In the genomic region with DNA sequence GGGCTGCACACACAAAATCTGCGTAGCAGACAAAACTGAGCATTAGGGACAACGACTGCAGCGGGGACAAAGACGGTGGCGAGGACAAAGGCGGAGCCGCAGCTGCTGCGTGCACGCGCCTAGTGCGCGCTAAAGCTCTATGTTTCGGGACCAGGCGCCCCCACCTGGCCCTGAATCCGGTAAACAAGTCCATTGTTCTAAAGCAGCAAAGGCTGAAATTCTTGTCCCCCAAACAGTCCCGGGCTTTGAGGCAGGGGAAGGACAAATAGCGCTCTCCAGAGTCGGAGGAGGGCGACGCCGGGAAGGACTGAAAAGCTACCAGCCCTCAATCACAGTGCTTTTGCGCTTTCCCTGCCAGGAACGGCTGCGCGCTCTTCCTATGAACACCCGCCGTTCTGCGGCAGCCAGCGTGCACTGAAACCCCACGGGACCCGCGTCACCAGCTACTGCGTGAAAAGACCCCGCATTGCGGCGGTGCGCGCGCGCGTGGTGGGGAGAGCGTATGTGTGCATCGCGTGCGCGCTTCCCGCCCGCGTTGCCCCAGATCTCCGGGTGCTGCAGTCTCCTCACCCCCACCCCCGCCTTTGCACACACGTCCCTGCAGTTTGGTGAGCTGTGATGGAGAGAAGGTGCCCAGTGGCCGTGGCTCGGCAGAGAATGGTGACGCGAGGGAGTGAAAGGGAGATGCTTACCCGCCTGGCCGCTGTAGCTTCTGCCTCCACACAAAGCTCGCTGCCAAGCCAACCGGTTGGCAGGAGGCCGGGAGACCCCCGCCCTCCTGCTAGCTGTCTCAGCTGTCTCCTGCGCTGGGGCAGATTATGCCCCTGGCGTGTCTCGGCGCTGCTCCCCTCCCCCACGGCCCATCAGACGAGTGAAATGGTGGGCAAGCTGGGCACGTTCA, we compare ENCODE assay signal across 9 mouse cellular contexts. TPM values are rescaled to one million over a fixed set of nuclear protein-coding genes. Genes with fewer than 3 reads are reported as not detected.
DNase-seq lines count a peak whose midpoint lies in the region; ATAC-seq lines count a peak whose summit lies in the region.
"Had no signal": no experiment of that assay in that cellular context is flagged by ENCODE, and none has a peak within 500 bp of the region (broad histone marks: within the 10 kb centered on the region; RNA-seq: fewer than 3 reads in every experiment).

No protein-coding gene starts in this region.

- no peaks in the 10 kb centered on the region for H3K9me3 ChIP-seq in forebrain, embryonic 12.5 days
- no peaks in the 10 kb centered on the region for H3K9me3 ChIP-seq in hindbrain, embryonic 13.5 days
- H3K9me3 ChIP-seq in midbrain, embryonic 12.5 days, result no peaks in the 10 kb centered on the region

- H3K27me3 ChIP-seq in forebrain, embryonic 12.5 days, result peaks cover 5% of the 10 kb centered on the region; the same call in 1 of the 2 replicates
- H3K27me3 ChIP-seq in hindbrain, embryonic 13.5 days, result no peaks in the 10 kb centered on the region
- peaks cover 24% of the 10 kb centered on the region for H3K27me3 ChIP-seq in midbrain, embryonic 12.5 days

- under 1% methylated on average over 69 of the region's 69 CpGs for WGBS in forebrain, embryonic 12.5 days
- under 1% methylated on average over 69 of the region's 69 CpGs for WGBS in hindbrain, embryonic 13.5 days
- 1% methylated on average over 69 of the region's 69 CpGs for WGBS in midbrain, embryonic 12.5 days

- intact Hi-C loops in gastrocnemius, postnatal 36 days (cut with DNase I), result no loop called here

- peak; percentile 83 for ATAC-seq in forebrain, embryonic 12.5 days (ENCODE audit: low FRiP score)
- ATAC-seq in hindbrain, embryonic 13.5 days (ENCODE audit: low FRiP score), result peak; percentile 84
- peak; percentile 72 for ATAC-seq in midbrain, embryonic 12.5 days (ENCODE audit: low FRiP score, low read depth)

- H3K4me2 ChIP-seq in forebrain, embryonic 12.5 days, result peak overlapping the region; percentile 70
- peak overlapping the region; percentile 69 for H3K4me2 ChIP-seq in hindbrain, embryonic 13.5 days
- H3K4me2 ChIP-seq in midbrain, embryonic 12.5 days (replicated peaks), result peak overlapping the region; percentile 71

- no peak overlapping the region for H3K27ac ChIP-seq in brown adipose tissue, adult 24 weeks (replicated peaks; ENCODE audit: low read depth, low read length)
- H3K27ac ChIP-seq in forebrain, embryonic 12.5 days, result peak overlapping the region; percentile 100
- peak overlapping the region; percentile 100 for H3K27ac ChIP-seq in hindbrain, embryonic 13.5 days
- peak overlapping the region; percentile 100 for H3K27ac ChIP-seq in midbrain, embryonic 12.5 days (replicated peaks)

- peaks cover 19% of the 10 kb centered on the region for H3K36me3 ChIP-seq in forebrain, embryonic 12.5 days (replicated peaks)
- H3K36me3 ChIP-seq in hindbrain, embryonic 13.5 days, result peaks cover 4% of the 10 kb centered on the region; the same call in 1 of the 2 replicates
- peaks cover 25% of the 10 kb centered on the region for H3K36me3 ChIP-seq in midbrain, embryonic 12.5 days

- DNase-seq in ES-CJ7 (ENCODE audit: low read depth, low spot score), result peak; percentile 70
- DNase-seq in left cerebral cortex, adult 9 months (ENCODE audit: low spot score in 2 of 2), result peak; percentile 69 to 85
- DNase-seq in telencephalon, adult 2 months (ENCODE audit: low read depth, low spot score), result peak; percentile 87
- DNase-seq in gastrocnemius, postnatal 36 days, result no peak

- H3K4me3 ChIP-seq in brown adipose tissue, adult 24 weeks (ENCODE audit: insufficient read depth, low read depth, low read length), result peak overlapping the region; percentile 40
- peak overlapping the region; percentile 60 for H3K4me3 ChIP-seq in forebrain, embryonic 12.5 days (replicated peaks)
- peak overlapping the region; percentile 47 for H3K4me3 ChIP-seq in hindbrain, embryonic 13.5 days
- peak overlapping the region; percentile 58 for H3K4me3 ChIP-seq in midbrain, embryonic 12.5 days

- peak overlapping the region; percentile 94 for H3K9ac ChIP-seq in forebrain, embryonic 12.5 days
- H3K9ac ChIP-seq in hindbrain, embryonic 13.5 days, result peak overlapping the region; percentile 92
- peak overlapping the region; percentile 87 for H3K9ac ChIP-seq in midbrain, embryonic 12.5 days (replicated peaks)

- no peaks in the 10 kb centered on the region for H3K4me1 ChIP-seq in brown adipose tissue, adult 24 weeks (ENCODE audit: control insufficient read depth, insufficient read depth, insufficient read length, low read length)
- peaks cover 62% of the 10 kb centered on the region for H3K4me1 ChIP-seq in forebrain, embryonic 12.5 days
- H3K4me1 ChIP-seq in hindbrain, embryonic 13.5 days (replicated peaks), result peaks cover 64% of the 10 kb centered on the region
- H3K4me1 ChIP-seq in midbrain, embryonic 12.5 days, result peaks cover 46% of the 10 kb centered on the region

RNA-seq across cellular contexts. Expression of a gene that starts 39.5 kb away (rescaled TPM):
- polyA plus RNA-seq in brown adipose tissue, adult 24 weeks (2012; ENCODE audit: insufficient read depth, insufficient read length, missing spikeins), result not detected in 2 replicates
- 0.54 TPM in 1 of 2 replicates, not detected in the other for polyA plus RNA-seq in forebrain, embryonic 12.5 days (2016; fragmentation: Nextera tagmentation; extraction: Ambion mirVana)
- polyA plus RNA-seq in hindbrain, embryonic 13.5 days (2015; fragmentation: Nextera tagmentation; extraction: Ambion mirVana), result not detected in 2 replicates
- 0.43 TPM in 1 of 2 replicates, not detected in the other for polyA plus RNA-seq in midbrain, embryonic 12.5 days (2016; fragmentation: Nextera tagmentation; extraction: Ambion mirVana)
- not detected for total RNA-seq in gastrocnemius, postnatal 36 days (2021)
- polyA plus RNA-seq: spleen, adult 2 months had no signal

Comparison
In these comparisons a context has a peak if more than half of its experiments do, and no peak if none do; other contexts are left out.
1. DNase-seq: peak in ES-CJ7 (single experiment), left cerebral cortex, adult 9 months (2 of 2) and telencephalon, adult 2 months (single experiment); none in gastrocnemius, postnatal 36 days (0 of 2).
2. Peak in every context shown above with its lines, with median percentiles within 50 percentile points of each other: H3K4me3 ChIP-seq, ATAC-seq, H3K4me2 ChIP-seq and H3K9ac ChIP-seq.